Comparison of ENCODE assay signal across 34 mouse cellular contexts in genomic region chr17:88590251-88590650, GRCm38 (mm10). TPM values are rescaled to one million over a fixed set of nuclear protein-coding genes. Genes with fewer than 3 reads are reported as not detected.
DNase-seq lines count a peak whose midpoint lies in the region; ATAC-seq and TF ChIP-seq lines count a peak whose summit lies in the region.
"Had no signal": no experiment of that assay in that cellular context is flagged by ENCODE, and none has a peak within 500 bp of the region (broad histone marks: within the 10 kb centered on the region; RNA-seq: fewer than 3 reads in every experiment).

No protein-coding gene starts in this region.

- H3K4me3 ChIP-seq in forebrain, postnatal 0 days (ENCODE audit: low read depth, low read length): no peak overlapping the region
- H3K4me3 ChIP-seq in forebrain, embryonic 10.5 days: no peak overlapping the region
- H3K4me3 ChIP-seq: embryonic facial prominence, embryonic 12.5 days; forebrain, embryonic 12.5 days; gastrocnemius, adult 2 months; limb, embryonic 12.5 days; liver, embryonic 15.5 days; lung, embryonic 15.5 days; midbrain, embryonic 12.5 days had no signal

- 60% methylated on average over 6 of the region's 6 CpGs for WGBS in forebrain, postnatal 0 days
- 89% methylated on average over 6 of the region's 6 CpGs for WGBS in forebrain, embryonic 10.5 days

- peaks cover 43% of the 10 kb centered on the region for H3K36me3 ChIP-seq in forebrain, postnatal 0 days (ENCODE audit: insufficient read depth)
- H3K36me3 ChIP-seq in forebrain, embryonic 10.5 days (replicated peaks): peaks cover 41% of the 10 kb centered on the region

- no peaks in the 10 kb centered on the region for H3K4me1 ChIP-seq in forebrain, postnatal 0 days (ENCODE audit: insufficient read depth)
- no peaks in the 10 kb centered on the region for H3K4me1 ChIP-seq in forebrain, embryonic 10.5 days
- H3K4me1 ChIP-seq: embryonic facial prominence, embryonic 12.5 days; forebrain, embryonic 12.5 days; limb, embryonic 12.5 days; liver, embryonic 15.5 days; lung, embryonic 15.5 days; midbrain, embryonic 12.5 days had no signal

- intact Hi-C loops in left cerebral cortex, postnatal 4 days (cut with DNase I): no loop called here
- intact Hi-C loops in left cerebral cortex, postnatal 25 days (cut with DNase I): no loop called here

- H3K4me2 ChIP-seq in forebrain, postnatal 0 days (ENCODE audit: low read depth): no peak overlapping the region
- H3K4me2 ChIP-seq: embryonic facial prominence, embryonic 12.5 days; forebrain, embryonic 12.5 days; heart, embryonic 11.5 days; limb, embryonic 12.5 days; liver, embryonic 15.5 days; lung, embryonic 15.5 days; midbrain, embryonic 12.5 days had no signal

- H3K27ac ChIP-seq in forebrain, postnatal 0 days (ENCODE audit: low read depth, low read length): 0 out of 2 replicates have a peak overlapping the region, but pooled peaks have one; percentile 4
- H3K27ac ChIP-seq in forebrain, embryonic 10.5 days: no peak overlapping the region
- H3K27ac ChIP-seq: embryonic facial prominence, embryonic 12.5 days; forebrain, embryonic 12.5 days; gastrocnemius, adult 2 months; kidney, postnatal 0 days; limb, embryonic 12.5 days; liver, embryonic 15.5 days; lung, embryonic 15.5 days; midbrain, embryonic 12.5 days; stomach, postnatal 0 days had no signal

- H3K9me3 ChIP-seq in forebrain, postnatal 0 days (ENCODE audit: low read length): no peaks in the 10 kb centered on the region
- no peaks in the 10 kb centered on the region for H3K9me3 ChIP-seq in forebrain, embryonic 10.5 days
- H3K9me3 ChIP-seq: embryonic facial prominence, embryonic 12.5 days; forebrain, embryonic 12.5 days; G1E; limb, embryonic 12.5 days; liver, embryonic 15.5 days; lung, embryonic 15.5 days; midbrain, embryonic 12.5 days had no signal

- no peak for TF ChIP-seq POLR2A in brain, embryonic 14.5 days (IDR thresholded peaks at IDR 0.05; ENCODE audit: borderline replicate concordance, extremely low read depth, insufficient read depth, insufficient read length, poor library complexity, severe bottlenecking)

- H3K9ac ChIP-seq in forebrain, postnatal 0 days: no peak overlapping the region
- H3K9ac ChIP-seq: embryonic facial prominence, embryonic 12.5 days; forebrain, embryonic 12.5 days; limb, embryonic 12.5 days; liver, embryonic 15.5 days; lung, embryonic 15.5 days; midbrain, embryonic 12.5 days had no signal

- peak; percentile 42 to 44 for DNase-seq in cerebellum, postnatal 10 days
- no peak for DNase-seq in cerebellum, adult 8-10 months
- DNase-seq in forebrain, postnatal 0 days: no peak
- DNase-seq in forebrain, embryonic 10.5 days (ENCODE audit: extremely low spot score, low spot score): no peak
- DNase-seq in left cerebral cortex, postnatal 4 days: peak; percentile 25
- DNase-seq in left cerebral cortex, postnatal 25 days (ENCODE audit: low spot score in 2 of 2): no peak
- peak; percentile 62 for DNase-seq in brain, embryonic 14.5 days (ENCODE audit: low read depth)
- DNase-seq: adrenal gland, postnatal 14 days; cerebellum, adult 18-20 months; cerebellum, postnatal 36 days; gastrocnemius, adult 2 months; gastrocnemius, postnatal 36 days; heart, adult 18-20 months; heart, postnatal 36 days; kidney, adult 8-10 months; kidney, postnatal 4 days; lung, postnatal 36 days; retina, postnatal 1 day; right cerebral cortex, postnatal 25 days; spleen, adult 18-20 months; thymus, adult 18-20 months; thymus, postnatal 25 days had no signal

- H3K27me3 ChIP-seq in forebrain, postnatal 0 days (ENCODE audit: insufficient read depth, low read length): no peaks in the 10 kb centered on the region
- no peaks in the 10 kb centered on the region for H3K27me3 ChIP-seq in forebrain, embryonic 10.5 days (ENCODE audit: poor library complexity, severe bottlenecking)
- H3K27me3 ChIP-seq: embryonic facial prominence, embryonic 12.5 days; forebrain, embryonic 12.5 days; limb, embryonic 12.5 days; liver, embryonic 15.5 days; lung, embryonic 15.5 days; midbrain, embryonic 12.5 days had no signal

- no peak for TF ChIP-seq CTCF in forebrain, postnatal 0 days (IDR thresholded peaks at IDR 0.05; ENCODE audit: low read depth)
- TF ChIP-seq CTCF in brain, embryonic 14.5 days (IDR thresholded peaks at IDR 0.05; ENCODE audit: borderline replicate concordance, extremely low read depth, insufficient read depth, insufficient read length): no peak

- ATAC-seq in forebrain, postnatal 0 days: no peak
- ATAC-seq: intestine, embryonic 16.5 days had no signal

RNA-seq across cellular contexts. Expression of gene Ston1, which starts 7.2 kb away (rescaled TPM):
- 1.4 and 2.2 TPM in 2 replicates for total RNA-seq in forebrain, postnatal 0 days (2014; rRNA removed)
- polyA plus RNA-seq in forebrain, postnatal 0 days (2015; fragmentation: Nextera tagmentation; extraction: Ambion mirVana): 0.52 and 1.5 TPM in 2 replicates
- 1.2 and 1.4 TPM in 2 replicates for polyA plus RNA-seq in forebrain, embryonic 10.5 days (2016; fragmentation: Nextera tagmentation; extraction: Ambion mirVana)
- 10 to 100 TPM in 1 of 2 experiments, 1 to 10 TPM in 1; 9.1 to 11.1 TPM for total RNA-seq in left cerebral cortex, postnatal 4 days (2021)
- total RNA-seq in left cerebral cortex, postnatal 25 days (2021): 1 to 10 TPM; 5.0 to 7.6 TPM
- polyA plus RNA-seq in brain, embryonic 14.5 days (2012; rRNA removed): 6.0 and 10.0 TPM in 2 replicates
- total RNA-seq: megakaryocyte, adult 5-6 weeks had no signal

Comparison
In these comparisons a context has a peak if more than half of its experiments do, and no peak if none do; other contexts are left out.
1. DNase-seq: peak in cerebellum, postnatal 10 days (2 of 2), left cerebral cortex, postnatal 4 days (single experiment) and brain, embryonic 14.5 days (single experiment); none in cerebellum, adult 8-10 months (single experiment), forebrain, postnatal 0 days (single experiment), forebrain, embryonic 10.5 days (single experiment) and left cerebral cortex, postnatal 25 days (0 of 2).